Mouse (Mus musculus) G1E (cell line): ENCODE data around the gene Nfkbib. TPM values are rescaled to one million over a fixed set of nuclear protein-coding genes. Genes with fewer than 3 reads are reported as not detected.

Experiments used
- ATAC-seq: 2 replicates; pipeline ENCODE4 v1.8.0; 2016; ENCODE audit warnings: mild to moderate bottlenecking; ENCODE audit not compliant: insufficient number of reproducible peaks, poor library complexity, low FRiP score, severe bottlenecking; ENCODE audit errors: extremely low read depth
- DNase-seq: peaks from one replicate; pipeline ENCODE4 v3.0.0; 2012; ENCODE audit warnings: low spot score
- H3K27me3 ChIP-seq: 2 replicates; pipeline ENCODE4 v1.6.1; 2012; ENCODE audit warnings: mild to moderate bottlenecking, low read length, inconsistent platforms; ENCODE audit not compliant: insufficient read depth
- H3K36me3 ChIP-seq: replicated peaks from 2 replicates; pipeline ENCODE3; 2012; ENCODE audit warnings: mild to moderate bottlenecking, inconsistent platforms
- H3K4me1 ChIP-seq: 2 replicates; pipeline ENCODE4 v1.6.1; 2012; ENCODE audit warnings: low read depth, low read length, inconsistent platforms, mixed read lengths; ENCODE audit not compliant: insufficient read depth
- H3K4me3 ChIP-seq: 2 replicates; pipeline ENCODE4 v1.5.1; 2012; ENCODE audit warnings: low read depth, mild to moderate bottlenecking, inconsistent platforms, low read length, moderate library complexity, mixed read lengths
- H3K9me3 ChIP-seq: replicated peaks from 2 replicates; pipeline ENCODE4 v1.6.1; 2012; ENCODE audit warnings: inconsistent platforms
- CTCF ChIP-seq: IDR thresholded peaks from 2 replicates; pipeline ENCODE4 v1.5.1; 2012; ENCODE audit warnings: low read depth, low read length, inconsistent platforms, mixed read lengths
- GATA1 ChIP-seq: IDR thresholded peaks from 2 replicates; pipeline ENCODE4 v1.6.1; 2012; ENCODE audit warnings: borderline replicate concordance, low read length, inconsistent platforms, mixed read lengths
- GATA2 ChIP-seq: IDR thresholded peaks from 2 replicates; pipeline ENCODE4 v1.6.1; 2012; ENCODE audit warnings: low read depth, low read length, inconsistent platforms, borderline replicate concordance
- POLR2AphosphoS5 ChIP-seq: IDR thresholded peaks from 2 replicates; pipeline ENCODE4 v1.6.1; 2012; ENCODE audit warnings: low read depth, low read length, inconsistent platforms; ENCODE audit not compliant: insufficient replicate concordance
- TAL1 ChIP-seq: conservative IDR thresholded peaks from 2 replicates; pipeline ENCODE4 v1.6.1; 2012; ENCODE audit warnings: low read depth, low read length, inconsistent platforms, mixed read lengths
- polyA plus RNA-seq: library from polyadenylated mRNA; stranded (reverse); fragments of >175 nt; gene quantifications from 2 replicates; pipeline ENCODE4 v1.2.3, GENCODE M21; 2012
- total RNA-seq, 2 experiments: library from RNA; stranded (forward) in 1 of 2; stranded (reverse) in 1 of 2; fragments of 200-1000 nt in 1 of 2; fragments of >200 nt in 1 of 2; fragmentation: Nextera tagmentation in 1 of 2; gene quantifications; 2 replicates each; pipeline ENCODE4 v1.2.3; 2014 to 2017

Nfkbib gene
- total and polyA plus RNA-seq, 3 experiments, result 10.7 to 109 (median 30.4) TPM

GRCm38 (mm10) chr7:28740949-28741348, 26.4 kb downstream of the Nfkbib start:
- peaks cover 52% of the 10 kb centered on the region for H3K36me3 ChIP-seq
- H3K9me3 ChIP-seq, result no peaks in the 10 kb centered on the region
- ATAC-seq, result no peak
- peak overlapping the region; percentile 81 for H3K4me3 ChIP-seq
- peaks cover 39% of the 10 kb centered on the region for H3K4me1 ChIP-seq
- no peak for DNase-seq
- no peaks in the 10 kb centered on the region for H3K27me3 ChIP-seq
- TF ChIP-seq GATA2, result no peak
- no peak for TF ChIP-seq TAL1
- no peak for TF ChIP-seq GATA1
- no peak for TF ChIP-seq CTCF
- no peak for TF ChIP-seq POLR2AphosphoS5

- Histone ChIP-seq H3K4me3 (peak overlapping the region; percentile 34; the same call in 1 of the 2 replicates), H3K36me3 (peaks cover 41% of the 10 kb centered on the region), H3K4me1 (peaks cover 42% of the 10 kb centered on the region), H3K27me3 (no peaks in the 10 kb centered on the region), H3K9me3 (no peaks in the 10 kb centered on the region)
- ATAC-seq (no peak), DNase-seq (no peak)
- no peak for TF ChIP-seq GATA1
- no peak for TF ChIP-seq GATA2
- no peak for TF ChIP-seq POLR2AphosphoS5
- TF ChIP-seq CTCF, result no peak
- TF ChIP-seq TAL1, result no peak
Observed at GRCm38 (mm10) chr7:28739829-28740228, 27.5 kb downstream of the Nfkbib start.

- Histone ChIP-seq H3K27me3 (peaks cover 2% of the 10 kb centered on the region; the same call in 1 of the 2 replicates), H3K4me1 (peaks cover 19% of the 10 kb centered on the region), H3K4me3 (no peak overlapping the region), H3K36me3 (peaks cover 31% of the 10 kb centered on the region), H3K9me3 (peaks cover 9% of the 10 kb centered on the region)
- ATAC-seq (no peak), DNase-seq (no peak)
- TF ChIP-seq CTCF, result no peak
- TF ChIP-seq GATA1, result no peak
Observed at GRCm38 (mm10) chr7:28735701-28736100, 31.6 kb downstream of the Nfkbib start.

- H3K4me1 ChIP-seq, result peaks cover 3% of the 10 kb centered on the region; the same call in 1 of the 2 replicates
- TF ChIP-seq POLR2AphosphoS5 (no peak), TAL1 (no peak), GATA1 (no peak), CTCF (no peak), GATA2 (no peak)
- H3K9me3 ChIP-seq, result peaks cover 9% of the 10 kb centered on the region
- peaks cover 8% of the 10 kb centered on the region for H3K36me3 ChIP-seq
- peaks cover 7% of the 10 kb centered on the region; the same call in 1 of the 2 replicates for H3K27me3 ChIP-seq
- ATAC-seq, result no peak
- DNase-seq, result no peak
- no peak overlapping the region for H3K4me3 ChIP-seq
Observed at GRCm38 (mm10) chr7:28733211-28733610, 34.1 kb downstream of the Nfkbib start.

GRCm38 (mm10) chr7:28732341-28733142, 34.8 kb downstream of the Nfkbib start:
- peaks cover 5% of the 10 kb centered on the region for H3K36me3 ChIP-seq
- DNase-seq (no peak), ATAC-seq (no peak)
- no peak for TF ChIP-seq POLR2AphosphoS5
- no peak for TF ChIP-seq CTCF
- TF ChIP-seq GATA2, result no peak
- TF ChIP-seq GATA1, result no peak
- TF ChIP-seq TAL1, result no peak
- no peak overlapping the region for H3K4me3 ChIP-seq
- H3K9me3 ChIP-seq, result peaks cover 9% of the 10 kb centered on the region
- peaks cover 3% of the 10 kb centered on the region; the same call in 1 of the 2 replicates for H3K4me1 ChIP-seq
- peaks cover 8% of the 10 kb centered on the region; the same call in 1 of the 2 replicates for H3K27me3 ChIP-seq

- Histone ChIP-seq H3K4me3 (no peak overlapping the region), H3K36me3 (no peaks in the 10 kb centered on the region), H3K27me3 (peaks cover 7% of the 10 kb centered on the region; the same call in 1 of the 2 replicates), H3K4me1 (no peaks in the 10 kb centered on the region), H3K9me3 (peaks cover 11% of the 10 kb centered on the region)
- no peak for TF ChIP-seq TAL1
- TF ChIP-seq GATA1, result no peak
- TF ChIP-seq GATA2, result no peak
- no peak for TF ChIP-seq CTCF
- no peak for TF ChIP-seq POLR2AphosphoS5
- ATAC-seq (no peak), DNase-seq (no peak)
Observed at GRCm38 (mm10) chr7:28727649-28728340, 39.5 kb downstream of the Nfkbib start.
